Mouse (Mus musculus): ENCODE data around the gene Efemp2. TPM values are rescaled to one million over a fixed set of nuclear protein-coding genes. Genes with fewer than 3 reads are reported as not detected.

Efemp2 gene
- polyA plus RNA-seq, 1 experiment = 229 TPM

- H3K4me1 ChIP-seq (ENCODE audit: control insufficient read depth, insufficient read depth, low read length) = no peaks in the 10 kb centered on the region; the same call in 1 of the 2 replicates
- no peak overlapping the region for H3K27ac ChIP-seq (ENCODE audit: control insufficient read depth, insufficient read depth, low read depth, low read length, poor library complexity)
- no peak overlapping the region for H3K4me3 ChIP-seq (replicated peaks; ENCODE audit: control insufficient read depth, low read depth, low read length)
- WGBS = 80% methylated on average over 8 of the region's 8 CpGs
- TF ChIP-seq POLR2A (IDR thresholded peaks at IDR 0.05; ENCODE audit: borderline replicate concordance, control insufficient read depth, low read depth, low read length) (no peak), CTCF (IDR thresholded peaks at IDR 0.05; ENCODE audit: control insufficient read depth, insufficient read depth, low read length) (no peak)
Measured at GRCm38 (mm10) chr19:5429806-5430205, 43.9 kb upstream of the Efemp2 start.

GRCm38 (mm10) chr19:5430408-5430807, 43.3 kb upstream of the Efemp2 start:
- H3K4me1 ChIP-seq (ENCODE audit: control insufficient read depth, insufficient read depth, low read length) = no peaks in the 10 kb centered on the region; the same call in 1 of the 2 replicates
- no peak overlapping the region for H3K4me3 ChIP-seq (replicated peaks; ENCODE audit: control insufficient read depth, low read depth, low read length)
- H3K27ac ChIP-seq (ENCODE audit: control insufficient read depth, insufficient read depth, low read depth, low read length, poor library complexity) = no peak overlapping the region
- no peak for TF ChIP-seq POLR2A (IDR thresholded peaks at IDR 0.05; ENCODE audit: borderline replicate concordance, control insufficient read depth, low read depth, low read length)
- TF ChIP-seq CTCF (IDR thresholded peaks at IDR 0.05; ENCODE audit: control insufficient read depth, insufficient read depth, low read length) = no peak
- 53% methylated on average over 1 of the region's 1 CpGs for WGBS

- WGBS = 68% methylated on average over 4 of the region's 4 CpGs
- no peak overlapping the region for H3K27ac ChIP-seq (ENCODE audit: control insufficient read depth, insufficient read depth, low read depth, low read length, poor library complexity)
- H3K4me1 ChIP-seq (ENCODE audit: control insufficient read depth, insufficient read depth, low read length) = no peaks in the 10 kb centered on the region; the same call in 1 of the 2 replicates
- TF ChIP-seq CTCF (IDR thresholded peaks at IDR 0.05; ENCODE audit: control insufficient read depth, insufficient read depth, low read length) (no peak), POLR2A (IDR thresholded peaks at IDR 0.05; ENCODE audit: borderline replicate concordance, control insufficient read depth, low read depth, low read length) (no peak)
- no peak overlapping the region for H3K4me3 ChIP-seq (replicated peaks; ENCODE audit: control insufficient read depth, low read depth, low read length)
Measured at GRCm38 (mm10) chr19:5431911-5432464, 41.8 kb upstream of the Efemp2 start.

- peak; percentile 27; the same call in 1 of the 2 replicates for TF ChIP-seq CTCF (IDR thresholded peaks at IDR 0.05; ENCODE audit: control insufficient read depth, insufficient read depth, low read length)
- no peak for TF ChIP-seq POLR2A (IDR thresholded peaks at IDR 0.05; ENCODE audit: borderline replicate concordance, control insufficient read depth, low read depth, low read length)
- Histone ChIP-seq H3K27ac (ENCODE audit: control insufficient read depth, insufficient read depth, low read depth, low read length, poor library complexity) (peak overlapping the region; percentile 62), H3K4me3 (replicated peaks; ENCODE audit: control insufficient read depth, low read depth, low read length) (peak overlapping the region; percentile 73), H3K4me1 (ENCODE audit: control insufficient read depth, insufficient read depth, low read length) (no peaks in the 10 kb centered on the region; the same call in 1 of the 2 replicates)
- 1% methylated on average over 16 of the region's 16 CpGs for WGBS
Measured at GRCm38 (mm10) chr19:5432992-5433852, 40.5 kb upstream of the Efemp2 start.

- Histone ChIP-seq H3K27ac (ENCODE audit: control insufficient read depth, insufficient read depth, low read depth, low read length, poor library complexity) (no peak overlapping the region), H3K4me1 (ENCODE audit: control insufficient read depth, insufficient read depth, low read length) (no peaks in the 10 kb centered on the region; the same call in 1 of the 2 replicates)
- TF ChIP-seq CTCF (IDR thresholded peaks at IDR 0.05; ENCODE audit: control insufficient read depth, insufficient read depth, low read length) = no peak
- no peak for TF ChIP-seq POLR2A (IDR thresholded peaks at IDR 0.05; ENCODE audit: borderline replicate concordance, control insufficient read depth, low read depth, low read length)
Measured at GRCm38 (mm10) chr19:5433951-5434350, 39.8 kb upstream of the Efemp2 start.

GRCm38 (mm10) chr19:5444371-5444908, 29.3 kb upstream of the Efemp2 start:
- 41% methylated on average over 9 of the region's 9 CpGs for WGBS
- H3K4me1 ChIP-seq (ENCODE audit: control insufficient read depth, insufficient read depth, low read length) = peaks cover 9% of the 10 kb centered on the region
- TF ChIP-seq CTCF (IDR thresholded peaks at IDR 0.05; ENCODE audit: control insufficient read depth, insufficient read depth, low read length) (no peak), POLR2A (IDR thresholded peaks at IDR 0.05; ENCODE audit: borderline replicate concordance, control insufficient read depth, low read depth, low read length) (no peak)

More at GRCm38 (mm10) chr19:5433951-5434350, 39.8 kb upstream of the Efemp2 start:
- peak overlapping the region; percentile 73 for H3K4me3 ChIP-seq (replicated peaks; ENCODE audit: control insufficient read depth, low read depth, low read length)
- 50% methylated on average over 7 of the region's 7 CpGs for WGBS

GRCm38 (mm10) chr19:5444954-5445353, 28.8 kb upstream of the Efemp2 start:
- no peak overlapping the region for H3K4me3 ChIP-seq (replicated peaks; ENCODE audit: control insufficient read depth, low read depth, low read length)
- H3K4me1 ChIP-seq (ENCODE audit: control insufficient read depth, insufficient read depth, low read length) = peaks cover 9% of the 10 kb centered on the region
- WGBS = 56% methylated on average over 7 of the region's 7 CpGs
- H3K27ac ChIP-seq (ENCODE audit: control insufficient read depth, insufficient read depth, low read depth, low read length, poor library complexity) = no peak overlapping the region
- TF ChIP-seq CTCF (IDR thresholded peaks at IDR 0.05; ENCODE audit: control insufficient read depth, insufficient read depth, low read length) (no peak), POLR2A (IDR thresholded peaks at IDR 0.05; ENCODE audit: borderline replicate concordance, control insufficient read depth, low read depth, low read length) (no peak)

More at GRCm38 (mm10) chr19:5444371-5444908, 29.3 kb upstream of the Efemp2 start:
- Histone ChIP-seq H3K27ac (ENCODE audit: control insufficient read depth, insufficient read depth, low read depth, low read length, poor library complexity) (no peak overlapping the region), H3K4me3 (replicated peaks; ENCODE audit: control insufficient read depth, low read depth, low read length) (no peak overlapping the region)

GRCm38 (mm10) chr19:5445747-5446146, 28.0 kb upstream of the Efemp2 start:
- Histone ChIP-seq H3K4me3 (replicated peaks; ENCODE audit: control insufficient read depth, low read depth, low read length) (no peak overlapping the region), H3K4me1 (ENCODE audit: control insufficient read depth, insufficient read depth, low read length) (peaks cover 9% of the 10 kb centered on the region)
- WGBS = 90% methylated on average over 5 of the region's 5 CpGs

More at GRCm38 (mm10) chr19:5445747-5446146, 28.0 kb upstream of the Efemp2 start:
- TF ChIP-seq CTCF (IDR thresholded peaks at IDR 0.05; ENCODE audit: control insufficient read depth, insufficient read depth, low read length) = no peak
- no peak for TF ChIP-seq POLR2A (IDR thresholded peaks at IDR 0.05; ENCODE audit: borderline replicate concordance, control insufficient read depth, low read depth, low read length)
- H3K27ac ChIP-seq (ENCODE audit: control insufficient read depth, insufficient read depth, low read depth, low read length, poor library complexity) = no peak overlapping the region
